Mouse (Mus musculus): ENCODE measurements around the gene Ror2.
A peak's percentile ranks its signal among the peaks of the same experiment; 100 is the strongest.

Gene Ror2

DNA sequence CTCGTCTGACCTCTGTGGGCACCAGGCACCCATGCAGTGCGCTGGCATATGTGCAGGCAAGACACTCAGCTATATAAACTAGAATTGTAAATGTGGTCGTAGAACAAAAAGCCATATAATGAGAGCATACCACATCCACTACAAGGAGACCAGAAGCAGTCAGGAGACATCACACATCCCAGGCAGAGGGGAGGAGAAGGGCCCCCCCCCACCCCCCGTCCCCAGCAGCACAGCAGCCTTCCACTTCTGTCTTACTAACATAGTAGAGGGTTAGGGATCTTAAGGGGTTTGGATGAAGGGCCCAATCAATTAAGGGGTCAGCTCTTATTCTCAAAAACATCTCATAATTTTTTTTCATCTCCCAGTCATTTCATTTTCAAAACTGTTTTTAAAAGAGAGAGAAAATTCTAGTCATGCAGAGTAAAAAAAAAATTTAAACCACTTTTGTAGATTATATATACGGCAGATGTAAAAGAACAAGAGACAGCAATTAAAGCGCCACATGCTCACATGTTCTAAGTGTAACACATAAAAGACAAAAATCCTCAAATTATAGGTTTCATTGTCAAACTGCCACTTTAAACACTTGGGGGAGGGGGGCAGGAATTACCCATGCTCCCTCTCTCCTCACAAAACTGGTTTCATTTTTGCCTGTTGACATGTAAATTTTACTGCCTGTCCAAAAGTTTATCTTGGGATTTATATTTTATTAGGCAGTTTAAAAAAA, 89.8 kb downstream of the Ror2 start:
- DNase-seq (ENCODE audit: low read depth, low spot score): no peak

DNA sequence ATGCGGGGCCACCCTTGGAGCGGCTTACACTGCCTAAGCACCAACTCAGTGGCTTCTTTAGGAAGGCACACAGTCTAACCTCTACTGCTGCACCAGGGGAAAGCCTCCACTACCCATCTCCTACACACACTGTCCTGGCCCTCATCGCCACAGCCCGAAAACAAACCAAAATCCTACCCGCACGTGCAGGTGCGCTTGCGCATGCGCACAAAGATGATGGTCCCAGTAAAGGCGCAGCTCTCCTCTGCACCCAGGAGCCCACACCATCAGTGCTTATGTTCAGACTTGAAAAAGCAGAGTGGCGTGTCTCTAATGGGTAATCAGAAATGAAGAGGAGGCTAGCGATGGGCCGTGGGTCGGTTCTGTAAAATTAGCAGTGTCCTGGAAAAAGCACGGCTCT, 91.6 kb downstream of the Ror2 start:
- no peak for DNase-seq (ENCODE audit: low read depth, low spot score)

DNA sequence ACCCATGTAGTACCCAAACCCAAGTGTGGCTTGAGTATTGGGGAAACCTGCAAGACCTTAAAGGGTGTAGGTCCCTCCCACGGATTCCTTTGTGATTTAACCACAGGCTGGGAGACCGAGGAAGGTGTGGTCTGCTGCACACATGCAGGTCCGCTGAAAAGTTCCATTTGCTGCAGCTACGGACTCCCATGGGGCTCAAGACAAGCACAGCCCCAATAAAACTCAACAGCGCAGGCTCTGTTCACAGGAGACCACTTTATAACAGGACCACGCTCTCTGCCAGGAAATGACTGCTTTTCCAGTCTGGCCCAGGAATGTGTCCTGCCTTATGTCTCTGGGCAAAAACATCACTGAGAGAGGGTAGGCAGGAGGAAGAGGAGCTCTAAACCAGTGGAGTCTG, 92.2 kb downstream of the Ror2 start:
- DNase-seq (ENCODE audit: low read depth, low spot score): no peak

DNA sequence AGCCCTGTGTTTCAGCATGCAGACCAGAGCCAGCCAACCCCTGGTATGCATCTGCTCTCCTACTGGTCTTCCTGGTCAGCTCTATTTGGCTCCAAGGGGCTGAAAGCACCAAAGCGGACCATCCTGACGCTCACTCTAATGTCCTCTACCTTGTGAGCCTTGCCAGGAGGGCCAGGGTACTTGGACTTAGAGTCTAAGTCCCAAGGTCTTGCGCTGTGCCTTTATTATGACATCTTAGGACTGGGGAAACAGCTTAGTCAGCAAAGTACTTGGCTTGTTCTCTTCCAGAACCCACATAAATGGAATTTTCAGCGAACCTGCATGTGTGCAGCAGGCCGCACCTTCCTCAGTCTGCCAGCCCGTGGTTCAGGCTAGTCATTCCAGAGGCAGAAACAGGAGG, 93.6 kb downstream of the Ror2 start:
- DNase-seq (ENCODE audit: low read depth, low spot score): no peak

DNA sequence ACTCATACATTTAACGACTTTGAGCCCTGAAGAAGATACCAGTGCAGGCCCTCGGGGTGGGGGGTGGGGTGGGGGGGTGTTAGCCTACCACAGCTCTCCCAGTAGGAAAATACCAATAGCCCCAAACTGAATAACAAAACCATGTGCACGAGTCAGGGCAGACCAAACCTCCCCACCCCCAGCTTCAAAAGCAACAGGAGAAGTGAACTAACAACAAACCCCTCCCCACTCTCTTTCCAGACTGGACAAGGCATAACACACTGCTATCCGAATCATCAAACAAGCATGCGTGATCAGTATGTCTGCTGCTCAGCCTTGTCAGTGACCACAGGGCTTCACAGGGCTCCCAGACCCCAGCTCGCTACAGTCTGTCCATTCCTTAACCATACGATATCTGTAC, 94.3 kb downstream of the Ror2 start:
- no peak for DNase-seq (ENCODE audit: low read depth, low spot score)

DNA sequence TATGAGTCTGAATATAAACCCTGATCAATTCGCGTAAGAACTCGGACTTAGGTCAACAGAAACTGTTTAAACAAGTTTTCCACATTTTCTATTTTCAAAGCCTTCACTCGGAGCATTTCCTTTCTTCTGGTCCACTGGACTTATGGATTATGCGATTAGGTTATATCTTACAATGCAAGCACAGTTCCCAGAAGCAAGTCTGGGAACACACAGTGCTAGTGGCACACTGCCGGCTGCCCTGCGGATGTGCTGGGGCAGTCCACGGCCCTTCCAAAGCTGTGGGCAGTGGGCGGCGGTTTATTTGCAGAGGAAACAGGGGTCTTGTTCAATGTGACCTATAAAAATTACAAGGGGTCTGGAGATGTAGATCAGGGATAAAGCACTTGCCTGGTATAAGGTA, 97.0 kb downstream of the Ror2 start:
- DNase-seq (ENCODE audit: low read depth, low spot score): no peak

DNA sequence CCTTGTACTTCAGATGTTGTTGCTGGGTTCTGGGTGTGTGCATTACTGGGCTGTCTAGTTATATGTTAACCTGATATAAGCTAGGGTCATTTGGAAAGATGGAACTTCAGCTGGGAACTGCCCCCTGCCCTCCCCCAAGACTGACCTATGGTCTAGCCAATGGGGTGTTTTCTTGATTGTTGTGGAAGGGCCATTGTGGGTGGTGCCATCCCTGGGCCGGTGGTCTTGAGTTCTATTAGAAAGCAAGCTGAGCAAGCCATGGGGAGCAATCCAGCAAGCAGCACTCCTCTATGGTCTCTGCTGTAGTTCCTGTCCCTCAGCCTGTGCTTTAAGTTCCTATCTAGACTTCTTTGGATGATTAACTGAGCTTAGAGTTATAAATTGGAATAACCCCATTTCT, 101.1 kb downstream of the Ror2 start:
- DNase-seq (ENCODE audit: low read depth, low spot score): no peak

DNA sequence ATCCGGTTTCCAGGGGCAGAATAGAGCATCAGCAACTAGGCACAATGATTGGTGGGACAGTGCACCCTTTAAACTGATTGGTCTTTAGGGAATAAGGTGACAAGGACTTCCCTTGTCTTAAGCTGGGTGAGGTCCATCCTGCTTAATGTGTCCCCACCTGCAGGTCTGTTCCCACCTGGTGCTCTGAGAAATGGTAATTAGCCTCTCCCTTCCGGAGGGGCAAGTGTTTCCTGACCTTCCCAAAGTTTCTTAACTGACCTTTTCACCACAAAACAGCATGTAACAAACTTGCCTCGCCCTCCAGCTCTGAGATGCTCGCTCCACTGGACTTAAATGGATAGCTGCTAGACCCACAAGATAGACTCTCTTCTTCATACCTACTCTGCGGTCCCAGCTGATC, 101.8 kb downstream of the Ror2 start:
- no peak for DNase-seq (ENCODE audit: low read depth, low spot score)

DNA sequence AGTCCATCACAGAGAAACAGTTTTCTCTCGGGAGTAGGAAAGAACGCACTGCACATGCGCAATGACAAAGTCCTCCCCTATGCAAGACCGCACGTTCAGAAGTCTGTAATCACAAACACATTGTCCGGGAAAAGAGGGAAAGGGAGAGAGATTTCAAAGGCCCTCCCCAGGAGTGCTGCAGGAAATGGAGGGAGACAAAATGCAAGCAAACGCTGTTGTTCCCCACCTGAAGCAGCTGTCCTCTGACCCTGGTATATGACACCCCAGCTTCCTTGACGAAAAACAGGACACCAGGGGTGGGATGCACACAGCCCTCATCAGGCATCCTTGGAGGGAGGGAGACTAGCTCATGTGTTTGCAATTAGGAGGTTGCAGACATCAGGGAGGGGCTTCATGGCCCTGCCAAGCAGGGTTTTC, 102.8 kb downstream of the Ror2 start:
- DNase-seq (ENCODE audit: low read depth, low spot score): no peak

DNA sequence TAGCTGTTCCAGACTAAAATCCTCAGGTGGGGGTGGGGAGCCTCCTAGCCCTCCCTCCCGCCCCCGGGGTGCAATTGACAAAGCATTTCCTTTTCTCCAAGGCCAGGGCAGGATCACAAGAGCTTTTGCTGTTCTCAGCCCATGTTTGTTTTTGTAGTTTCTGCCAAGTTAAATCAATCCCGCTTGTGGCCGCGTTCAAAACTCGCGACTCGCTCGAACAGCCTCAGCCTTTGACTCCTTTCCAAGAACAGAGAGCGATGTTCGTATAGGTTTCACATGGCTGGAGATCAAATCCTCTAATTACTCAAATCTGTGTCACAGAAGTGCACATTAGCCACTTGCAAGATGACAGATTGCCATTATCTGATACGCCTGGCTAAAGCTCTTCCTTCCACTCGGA, 107.3 kb downstream of the Ror2 start:
- peak; percentile 25 for DNase-seq (ENCODE audit: low read depth, low spot score)

DNA sequence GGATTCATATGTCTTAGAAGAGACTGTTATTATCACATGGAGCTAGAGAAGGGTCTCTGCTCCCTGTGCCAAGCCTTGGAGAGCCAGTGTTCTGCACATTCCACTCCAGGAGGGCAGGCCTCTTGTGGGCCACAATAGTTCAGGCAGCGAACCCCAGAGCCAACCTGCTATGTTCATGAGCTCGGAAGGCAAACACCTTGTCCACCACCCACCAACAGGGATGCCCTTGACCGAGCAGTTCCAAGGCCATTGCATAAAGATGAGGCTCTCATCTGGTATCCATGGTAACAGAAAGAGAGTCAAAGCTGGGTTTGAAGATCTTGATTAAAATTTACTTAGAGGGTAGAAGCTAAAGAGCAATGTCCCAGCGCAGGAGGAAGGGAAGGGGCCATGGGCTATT, 107.8 kb downstream of the Ror2 start:
- no peak for DNase-seq (ENCODE audit: low read depth, low spot score)

DNA sequence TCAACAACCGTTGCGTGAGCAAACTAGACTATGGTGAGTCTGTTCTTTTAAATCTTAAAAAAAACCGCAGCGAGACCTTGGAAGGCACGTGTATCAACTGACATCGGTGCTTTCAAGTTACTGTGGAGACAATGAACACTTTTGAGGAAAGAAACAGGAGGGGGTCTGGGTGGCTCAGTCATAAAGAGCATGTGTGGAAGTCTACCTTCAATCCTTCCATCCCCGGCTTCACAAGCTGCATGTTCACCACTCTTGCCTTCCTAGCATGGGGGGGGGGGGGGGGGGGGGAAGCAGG, 108.6 kb downstream of the Ror2 start:
- no peak for DNase-seq (ENCODE audit: low read depth, low spot score)

DNA sequence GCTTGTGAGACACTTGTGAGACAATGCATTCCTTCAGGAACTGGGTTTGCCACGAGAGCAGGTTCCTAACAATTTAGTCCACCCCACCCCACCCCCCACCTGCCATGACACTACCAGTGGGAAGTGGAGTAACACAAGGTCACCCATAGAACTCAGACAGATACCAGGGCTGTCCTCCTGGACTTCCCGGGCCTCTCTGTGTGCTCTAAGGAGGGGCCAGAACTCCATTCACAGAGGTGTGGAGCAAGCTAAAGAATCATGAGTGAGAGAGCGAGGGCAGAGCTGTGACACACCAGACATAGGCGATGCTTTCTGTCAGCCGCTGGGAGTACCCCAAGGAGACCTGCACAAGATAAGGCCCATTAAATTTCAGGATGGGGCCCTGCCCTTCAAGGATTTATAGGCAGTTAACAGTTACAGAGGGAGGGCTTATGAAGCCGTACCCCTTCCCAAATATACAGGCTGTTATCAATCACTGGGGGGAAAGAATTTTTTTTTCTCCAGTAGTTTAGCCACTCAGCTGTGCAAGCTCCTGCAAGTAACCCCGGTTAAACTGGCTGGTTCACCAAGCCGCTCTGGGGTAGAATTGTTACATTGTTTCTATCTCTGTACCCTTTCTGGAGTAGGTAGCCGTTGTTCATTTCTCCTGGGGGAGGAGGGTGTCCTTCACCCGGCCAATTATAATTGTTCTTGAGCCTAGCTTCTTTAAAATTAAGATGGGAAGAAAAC, 109.1 kb downstream of the Ror2 start:
- DNase-seq (ENCODE audit: low read depth, low spot score): no peak

DNA sequence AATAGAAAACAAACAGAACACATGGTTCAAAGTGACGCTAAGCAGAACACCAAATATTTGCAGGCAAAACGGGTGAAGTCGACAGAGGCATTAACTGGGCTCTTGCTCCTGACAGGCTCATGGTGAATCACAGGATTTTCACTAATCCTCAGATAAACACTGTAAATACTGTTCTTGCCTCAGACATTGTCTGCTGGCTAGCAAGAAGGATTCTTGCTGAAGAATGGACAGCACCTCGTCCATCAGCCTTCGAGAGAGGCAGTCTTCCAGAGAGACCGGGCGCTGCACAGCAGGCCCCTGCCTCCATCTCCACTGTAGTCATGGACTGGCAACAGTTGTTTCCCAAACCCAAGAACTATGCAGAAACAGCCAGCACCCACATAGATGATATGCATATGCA, 110.9 kb downstream of the Ror2 start:
- DNase-seq (ENCODE audit: low read depth, low spot score): no peak

DNA sequence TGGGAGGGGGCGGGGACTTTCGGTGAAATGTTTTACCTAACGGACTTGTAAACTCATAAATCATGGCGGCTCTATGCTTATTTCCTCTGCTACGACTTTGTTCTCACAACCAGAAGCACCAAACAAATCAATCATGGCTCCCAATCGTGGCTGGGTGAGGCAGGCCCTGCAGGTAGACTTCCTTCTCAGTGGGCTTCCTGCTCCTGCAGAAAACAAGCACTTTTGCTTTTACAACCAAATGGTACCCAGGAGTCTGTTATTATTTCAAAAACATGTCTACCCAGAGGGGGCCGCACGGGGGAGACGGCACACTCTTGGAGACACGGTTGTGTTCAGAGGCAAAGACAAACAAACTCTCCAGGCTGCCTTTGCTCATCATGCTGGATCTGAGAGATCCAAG, 122.3 kb downstream of the Ror2 start:
- no peak for DNase-seq (ENCODE audit: low read depth, low spot score)

DNA sequence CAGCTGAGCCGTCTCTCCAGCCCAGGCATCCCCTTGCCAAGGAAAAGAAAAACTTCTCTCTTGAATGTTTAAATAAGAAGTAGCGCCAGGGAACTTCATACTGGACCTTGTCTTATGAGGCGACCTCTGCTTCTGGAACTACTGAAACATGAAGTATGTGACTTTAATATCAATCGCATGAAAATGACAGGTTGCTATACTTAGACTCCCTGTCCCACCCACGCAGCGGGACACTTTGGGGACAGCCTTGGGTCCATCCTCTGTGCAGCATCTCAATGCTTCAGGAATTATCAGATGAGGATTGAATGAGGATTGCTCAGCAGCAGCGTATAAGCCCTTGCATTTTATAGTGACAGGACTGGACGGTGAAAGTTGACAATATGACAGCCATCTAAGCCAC, 122.9 kb downstream of the Ror2 start:
- no peak for DNase-seq (ENCODE audit: low read depth, low spot score)

DNA sequence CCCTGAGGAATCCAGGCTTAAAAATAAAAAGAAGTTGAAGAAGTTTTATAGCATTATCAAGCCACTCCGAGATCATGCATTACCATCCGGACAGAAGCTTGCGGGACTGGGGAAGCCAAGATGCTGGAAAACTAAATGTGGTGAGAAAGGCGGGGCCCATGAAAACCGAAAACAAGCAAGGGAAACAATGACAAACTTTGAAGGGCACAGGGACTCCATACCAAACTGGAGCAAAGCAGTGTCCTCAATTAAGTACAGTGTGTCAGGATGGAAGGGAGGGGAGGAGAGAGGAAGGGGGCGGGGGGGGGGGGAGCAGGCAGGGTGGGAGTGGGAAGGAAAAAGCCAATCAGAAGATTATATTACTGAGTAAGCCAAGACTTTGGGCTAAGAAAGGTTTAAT, 126.4 kb downstream of the Ror2 start:
- DNase-seq (ENCODE audit: low read depth, low spot score): no peak

DNA sequence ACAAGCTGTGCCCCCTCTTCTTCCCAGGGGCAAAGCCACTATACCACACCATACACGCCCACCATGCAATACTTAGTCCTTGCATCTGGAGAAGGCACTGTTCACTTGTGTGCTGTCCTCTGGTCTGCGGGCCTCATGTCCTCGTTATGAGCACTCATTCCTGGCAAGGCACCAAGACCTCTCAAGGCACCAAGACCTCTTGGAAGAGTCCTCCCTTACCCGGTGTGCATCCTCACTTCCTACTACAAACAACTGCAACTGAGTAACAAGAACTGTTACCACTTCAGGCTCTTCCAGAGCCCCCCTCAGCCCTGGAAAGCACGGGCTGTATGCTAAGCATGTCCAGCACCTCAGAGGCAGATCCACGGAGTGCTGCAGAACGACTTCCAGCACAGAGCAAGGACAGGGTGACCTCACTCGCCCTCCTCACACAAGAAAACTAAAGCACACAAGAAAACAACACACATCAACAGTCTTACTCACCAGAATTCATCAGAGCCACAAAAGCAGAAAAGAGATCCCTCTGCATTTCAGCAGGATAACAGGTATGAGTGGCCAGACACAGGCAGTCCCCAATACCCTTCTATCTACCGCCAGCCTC, 127.4 kb downstream of the Ror2 start:
- DNase-seq (ENCODE audit: low read depth, low spot score): no peak

DNA sequence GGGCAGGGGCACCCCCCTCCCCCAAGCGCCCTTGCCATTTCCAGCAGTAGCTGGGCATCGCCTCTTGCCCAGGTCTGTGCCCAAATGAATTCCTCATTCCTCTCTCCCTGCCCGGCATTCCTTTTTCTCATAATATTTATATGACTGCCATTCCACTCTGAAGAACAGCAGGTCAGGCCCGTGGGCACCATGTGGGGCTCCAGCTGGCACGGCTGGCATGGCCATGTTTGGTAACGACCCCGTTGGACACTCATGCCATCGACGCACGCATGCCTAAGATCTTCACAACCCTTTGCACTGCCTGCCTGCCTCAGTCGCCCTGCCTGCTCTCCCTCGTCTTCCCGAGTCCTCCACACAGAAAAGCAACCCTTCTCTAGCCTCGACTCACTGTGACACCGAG, 129.0 kb downstream of the Ror2 start:
- DNase-seq (ENCODE audit: low read depth, low spot score): no peak

DNA sequence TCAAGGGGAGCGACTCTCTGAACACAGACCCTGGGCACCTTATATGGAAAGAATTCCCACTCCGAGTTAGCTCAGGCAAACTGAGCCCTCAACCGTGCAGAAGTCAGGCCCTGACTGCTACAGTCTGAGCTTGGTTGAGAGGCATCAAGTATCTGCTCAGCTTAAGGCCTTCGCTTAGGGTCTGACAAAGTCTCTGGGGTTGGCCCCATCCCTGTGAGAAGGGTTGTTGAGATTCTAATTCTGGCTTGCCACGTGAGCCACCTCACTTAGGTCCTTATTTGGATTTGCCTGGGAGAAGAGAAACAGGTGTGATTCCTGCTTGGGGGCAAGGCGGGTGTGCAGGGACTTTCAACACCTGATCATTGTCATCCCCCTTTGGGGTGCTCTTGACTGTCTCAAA, 129.6 kb downstream of the Ror2 start:
- DNase-seq (ENCODE audit: low read depth, low spot score): no peak

DNA sequence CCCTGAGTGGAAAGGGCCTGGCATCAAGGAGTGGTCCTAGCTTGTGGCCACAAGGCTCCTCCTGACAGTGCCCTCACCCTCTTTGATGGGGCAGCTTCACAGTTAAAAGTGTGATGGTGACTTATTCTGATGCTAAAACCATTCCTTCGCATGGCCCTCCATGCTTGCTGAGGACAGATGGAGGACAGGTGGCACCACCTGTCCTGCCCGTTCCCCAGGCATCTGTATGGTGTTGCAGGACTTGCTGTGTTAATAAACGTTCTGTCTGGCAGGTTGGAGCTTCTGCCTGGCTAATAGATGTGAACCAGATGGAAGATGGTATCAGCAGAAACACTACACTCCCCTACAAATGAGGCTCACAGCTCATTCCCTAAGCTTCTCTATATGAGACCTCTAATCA, 140.4 kb downstream of the Ror2 start:
- DNase-seq (ENCODE audit: low read depth, low spot score): no peak

DNA sequence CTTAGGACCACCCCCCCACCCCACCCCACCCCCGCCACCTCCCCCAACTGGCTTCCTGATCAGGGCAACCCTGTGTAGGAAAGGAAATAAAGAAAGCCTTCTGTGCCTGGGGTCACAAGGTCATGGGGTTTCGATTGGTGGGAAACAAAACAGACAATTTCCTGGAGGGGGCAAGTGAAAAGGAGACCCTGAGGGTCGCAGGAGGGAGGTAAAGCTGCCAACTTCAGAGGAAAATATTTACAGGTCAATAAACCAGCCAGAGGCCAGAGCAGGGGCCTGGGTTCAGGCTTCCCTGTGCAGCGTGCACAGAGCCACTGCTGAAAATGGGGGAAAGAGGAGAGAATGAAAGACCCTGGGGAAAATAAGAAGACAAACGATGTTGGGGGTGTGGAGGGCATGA, 142.8 kb downstream of the Ror2 start:
- no peak for DNase-seq (ENCODE audit: low read depth, low spot score)

DNA sequence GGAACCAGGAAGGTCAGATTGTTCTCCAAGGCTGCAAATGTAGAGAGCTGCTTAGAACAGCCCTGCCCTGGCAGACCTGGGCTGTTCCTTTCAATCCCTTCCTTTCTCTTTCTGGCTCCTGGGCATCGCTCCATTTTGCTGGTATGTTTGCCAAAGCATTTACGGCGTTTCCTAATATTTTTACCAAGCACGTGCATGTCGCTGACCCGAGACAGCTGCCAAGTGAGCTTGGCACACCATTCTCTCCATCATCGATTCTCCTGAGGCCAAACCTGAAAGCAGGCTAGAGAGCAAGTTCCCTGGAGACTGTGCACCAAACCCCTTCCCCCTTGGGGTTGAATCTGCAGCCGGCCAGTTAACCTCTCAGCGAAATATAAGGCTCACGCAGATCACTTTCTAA, 143.7 kb downstream of the Ror2 start:
- no peak for DNase-seq (ENCODE audit: low read depth, low spot score)
